ENCODE assay signal across 25 mouse cellular contexts in the genomic region with DNA sequence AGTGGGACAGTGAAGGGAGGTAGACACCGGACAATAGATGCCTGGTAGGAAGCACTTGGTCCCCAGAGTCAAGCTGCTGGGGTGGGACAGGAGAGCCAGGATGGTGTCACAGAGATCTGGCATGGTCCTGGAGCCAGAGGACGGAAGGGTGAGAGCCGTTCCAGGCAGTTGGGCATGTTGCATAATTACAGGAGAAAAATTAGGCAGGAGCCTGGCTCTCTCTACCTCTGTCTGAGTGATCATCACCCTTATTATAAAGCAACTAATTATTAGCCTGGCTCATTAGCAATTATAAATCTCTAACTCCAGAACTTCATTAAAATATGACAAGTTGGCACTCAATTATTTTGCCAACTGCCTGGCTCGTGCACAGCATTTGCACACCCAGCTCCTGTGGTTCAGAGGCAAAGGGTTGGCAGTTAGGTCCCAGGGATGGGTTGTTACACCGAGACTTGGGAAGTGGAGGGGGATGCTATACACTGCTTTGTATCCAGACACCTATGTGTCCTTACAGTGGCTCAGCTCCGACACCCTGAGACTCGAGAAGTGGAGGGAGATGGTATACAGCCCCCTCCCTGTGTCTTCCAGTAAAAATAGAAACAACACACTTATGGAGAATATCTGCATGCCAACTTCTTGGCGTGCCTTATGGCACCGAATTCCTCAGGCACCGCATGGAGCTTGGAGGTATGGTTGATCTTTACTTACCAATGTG.
DNase-seq lines count a peak whose midpoint lies in the region; ATAC-seq and TF ChIP-seq lines count a peak whose summit lies in the region.
"Had no signal": no experiment of that assay in that cellular context is flagged by ENCODE, and none has a peak within 500 bp of the region (broad histone marks: within the 10 kb centered on the region; RNA-seq: fewer than 3 reads in every experiment).

No protein-coding gene starts in this region.

- intact Hi-C loops in left cerebral cortex, adult 2 months (cut with DNase I), result no loop called here
- intact Hi-C loops in left cerebral cortex, postnatal 10 days (cut with DNase I), result no loop called here

- H3K9me3 ChIP-seq in forebrain, embryonic 14.5 days (replicated peaks; ENCODE audit: control insufficient read depth, low read length), result no peaks in the 10 kb centered on the region
- H3K9me3 ChIP-seq in forebrain, embryonic 11.5 days (ENCODE audit: control insufficient read depth, low read length), result no peaks in the 10 kb centered on the region
- no peaks in the 10 kb centered on the region for H3K9me3 ChIP-seq in forebrain, postnatal 0 days (ENCODE audit: low read length)
- H3K9me3 ChIP-seq: embryonic facial prominence, embryonic 10.5 days; embryonic facial prominence, embryonic 13.5 days; hindbrain, embryonic 12.5 days; hindbrain, embryonic 15.5 days had no signal

- H3K4me3 ChIP-seq in forebrain, embryonic 14.5 days (ENCODE audit: low read depth, low read length), result no peak overlapping the region
- H3K4me3 ChIP-seq in forebrain, embryonic 11.5 days (ENCODE audit: low read depth, low read length), result no peak overlapping the region
- no peak overlapping the region for H3K4me3 ChIP-seq in left cerebral cortex, adult 2 months
- H3K4me3 ChIP-seq in forebrain, postnatal 0 days (ENCODE audit: low read depth, low read length), result no peak overlapping the region
- H3K4me3 ChIP-seq: embryonic facial prominence, embryonic 10.5 days; embryonic facial prominence, embryonic 13.5 days; erythroblast, embryonic 14.5 days; hindbrain, embryonic 12.5 days; hindbrain, embryonic 15.5 days had no signal

- no peak overlapping the region for H3K4me2 ChIP-seq in forebrain, embryonic 14.5 days (ENCODE audit: low read length)
- H3K4me2 ChIP-seq in forebrain, embryonic 11.5 days (ENCODE audit: low read depth, low read length, severe bottlenecking), result no peak overlapping the region
- H3K4me2 ChIP-seq in forebrain, postnatal 0 days (ENCODE audit: low read depth), result no peak overlapping the region
- H3K4me2 ChIP-seq: embryonic facial prominence, embryonic 13.5 days; heart, embryonic 11.5 days; hindbrain, embryonic 12.5 days; hindbrain, embryonic 15.5 days had no signal

- no peaks in the 10 kb centered on the region for H3K4me1 ChIP-seq in forebrain, embryonic 14.5 days (ENCODE audit: control insufficient read depth, insufficient read depth, low read length)
- H3K4me1 ChIP-seq in forebrain, embryonic 11.5 days (replicated peaks; ENCODE audit: control insufficient read depth, insufficient read depth, low read length), result no peaks in the 10 kb centered on the region
- no peaks in the 10 kb centered on the region for H3K4me1 ChIP-seq in forebrain, postnatal 0 days (ENCODE audit: insufficient read depth)
- H3K4me1 ChIP-seq: embryonic facial prominence, embryonic 10.5 days; hindbrain, embryonic 12.5 days; hindbrain, embryonic 15.5 days had no signal

- no peak overlapping the region for H3K9ac ChIP-seq in forebrain, embryonic 14.5 days (ENCODE audit: low read length)
- no peak overlapping the region for H3K9ac ChIP-seq in forebrain, embryonic 11.5 days (ENCODE audit: low read length)
- H3K9ac ChIP-seq in forebrain, postnatal 0 days, result no peak overlapping the region
- H3K9ac ChIP-seq: embryonic facial prominence, embryonic 13.5 days; hindbrain, embryonic 12.5 days; hindbrain, embryonic 15.5 days had no signal

- WGBS in forebrain, embryonic 14.5 days, result 68% methylated on average over 10 of the region's 10 CpGs
- WGBS in forebrain, embryonic 11.5 days, result 90% methylated on average over 10 of the region's 10 CpGs
- WGBS in forebrain, postnatal 0 days, result 50% methylated on average over 10 of the region's 10 CpGs

- DNase-seq in forebrain, embryonic 14.5 days (ENCODE audit: low spot score), result peak; percentile 57
- no peak for DNase-seq in forebrain, embryonic 11.5 days (ENCODE audit: low spot score)
- DNase-seq in left cerebral cortex, adult 2 months (ENCODE audit: extremely low spot score in 1 of 2, low spot score in 2 of 2), result no peak
- no peak for DNase-seq in left cerebral cortex, postnatal 10 days (ENCODE audit: extremely low spot score in 1 of 2, low spot score in 2 of 2)
- DNase-seq in forebrain, postnatal 0 days, result peak; percentile 51
- no peak for DNase-seq in layer of hippocampus, adult 11-12 months (ENCODE audit: low spot score)
- DNase-seq: adrenal gland, postnatal 10 days; adrenal gland, postnatal 36 days; B cell, adult 2 months; cerebellum, adult 11-12 months; cerebellum, adult 8-10 months; cerebellum, postnatal 36 days; embryo, embryonic 11 days; gastrocnemius, postnatal 10 days; gastrocnemius, postnatal 36 days; kidney, adult 2 months had no signal

- peak overlapping the region; percentile 39; the same call in 1 of the 2 replicates for H3K27ac ChIP-seq in forebrain, embryonic 14.5 days (ENCODE audit: low read depth, low read length)
- H3K27ac ChIP-seq in forebrain, embryonic 11.5 days (ENCODE audit: low read depth, low read length), result no peak overlapping the region
- peak overlapping the region; percentile 24; the same call in 1 of the 2 replicates for H3K27ac ChIP-seq in left cerebral cortex, adult 2 months
- peak overlapping the region; percentile 23; the same call in 1 of the 2 replicates for H3K27ac ChIP-seq in forebrain, postnatal 0 days (ENCODE audit: low read depth, low read length)
- H3K27ac ChIP-seq: embryonic facial prominence, embryonic 10.5 days; embryonic facial prominence, embryonic 13.5 days; hindbrain, embryonic 12.5 days; hindbrain, embryonic 15.5 days had no signal

- no peaks in the 10 kb centered on the region for H3K36me3 ChIP-seq in forebrain, embryonic 14.5 days (ENCODE audit: control insufficient read depth, insufficient read depth, low read length)
- no peaks in the 10 kb centered on the region for H3K36me3 ChIP-seq in forebrain, embryonic 11.5 days (ENCODE audit: control insufficient read depth, insufficient read depth, low read length)
- H3K36me3 ChIP-seq in forebrain, postnatal 0 days (ENCODE audit: insufficient read depth), result no peaks in the 10 kb centered on the region
- H3K36me3 ChIP-seq: embryonic facial prominence, embryonic 10.5 days; embryonic facial prominence, embryonic 13.5 days; G1E; hindbrain, embryonic 12.5 days; hindbrain, embryonic 15.5 days had no signal

- ATAC-seq in forebrain, embryonic 14.5 days, result peak; percentile 15; the same call in 1 of the 2 replicates
- no peak for ATAC-seq in forebrain, embryonic 11.5 days (replicated peaks; ENCODE audit: low FRiP score)
- ATAC-seq in forebrain, postnatal 0 days, result peak; percentile 42; the same call in 1 of the 2 replicates
- ATAC-seq: intestine, postnatal 0 days; Patski had no signal

- TF ChIP-seq CTCF in left cerebral cortex, adult 2 months (IDR thresholded peaks at IDR 0.05), result no peak
- TF ChIP-seq CTCF in forebrain, postnatal 0 days (IDR thresholded peaks at IDR 0.05; ENCODE audit: low read depth), result no peak

- H3K27me3 ChIP-seq in forebrain, embryonic 14.5 days (replicated peaks; ENCODE audit: control insufficient read depth, insufficient read depth, low read length), result no peaks in the 10 kb centered on the region
- H3K27me3 ChIP-seq in forebrain, embryonic 11.5 days (ENCODE audit: control insufficient read depth, insufficient read depth, low read length), result no peaks in the 10 kb centered on the region
- no peaks in the 10 kb centered on the region for H3K27me3 ChIP-seq in forebrain, postnatal 0 days (ENCODE audit: insufficient read depth, low read length)
- H3K27me3 ChIP-seq: embryonic facial prominence, embryonic 13.5 days; hindbrain, embryonic 12.5 days; hindbrain, embryonic 15.5 days; Patski had no signal

Comparison
In these comparisons a context has a peak if more than half of its experiments do, and no peak if none do; other contexts are left out.
1. DNase-seq: peak in forebrain, embryonic 14.5 days (single experiment) and forebrain, postnatal 0 days (single experiment); none in forebrain, embryonic 11.5 days (single experiment), left cerebral cortex, adult 2 months (0 of 2), left cerebral cortex, postnatal 10 days (0 of 2) and layer of hippocampus, adult 11-12 months (single experiment).